Mouse (Mus musculus): ENCODE measurements around the gene Btbd7.

DNA sequence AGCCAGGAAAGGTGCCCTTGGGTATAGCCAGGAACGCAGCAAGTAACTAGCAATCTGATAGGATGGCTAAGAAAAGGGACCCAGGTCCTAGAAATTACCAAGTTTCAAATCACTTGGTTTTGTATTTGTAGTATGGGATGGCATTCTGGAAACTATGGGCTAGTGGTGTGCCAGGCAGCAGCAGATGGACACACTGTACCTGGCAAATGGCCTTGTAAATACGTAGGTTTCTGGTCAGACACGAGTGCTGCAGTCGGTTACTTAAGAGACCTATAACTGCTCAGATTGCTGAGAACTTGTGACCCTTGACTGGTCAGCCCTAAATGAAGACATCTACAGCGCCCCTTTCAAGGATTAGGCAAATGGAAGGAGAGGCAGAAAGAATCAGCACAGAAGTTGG lies 100.1 kb downstream of the Btbd7 start:
- TF ChIP-seq CTCF (IDR thresholded peaks at IDR 0.05; ENCODE audit: low read depth) (no peak), EP300 (IDR thresholded peaks at IDR 0.05; ENCODE audit: low read depth) (no peak)
